In the genomic region with DNA sequence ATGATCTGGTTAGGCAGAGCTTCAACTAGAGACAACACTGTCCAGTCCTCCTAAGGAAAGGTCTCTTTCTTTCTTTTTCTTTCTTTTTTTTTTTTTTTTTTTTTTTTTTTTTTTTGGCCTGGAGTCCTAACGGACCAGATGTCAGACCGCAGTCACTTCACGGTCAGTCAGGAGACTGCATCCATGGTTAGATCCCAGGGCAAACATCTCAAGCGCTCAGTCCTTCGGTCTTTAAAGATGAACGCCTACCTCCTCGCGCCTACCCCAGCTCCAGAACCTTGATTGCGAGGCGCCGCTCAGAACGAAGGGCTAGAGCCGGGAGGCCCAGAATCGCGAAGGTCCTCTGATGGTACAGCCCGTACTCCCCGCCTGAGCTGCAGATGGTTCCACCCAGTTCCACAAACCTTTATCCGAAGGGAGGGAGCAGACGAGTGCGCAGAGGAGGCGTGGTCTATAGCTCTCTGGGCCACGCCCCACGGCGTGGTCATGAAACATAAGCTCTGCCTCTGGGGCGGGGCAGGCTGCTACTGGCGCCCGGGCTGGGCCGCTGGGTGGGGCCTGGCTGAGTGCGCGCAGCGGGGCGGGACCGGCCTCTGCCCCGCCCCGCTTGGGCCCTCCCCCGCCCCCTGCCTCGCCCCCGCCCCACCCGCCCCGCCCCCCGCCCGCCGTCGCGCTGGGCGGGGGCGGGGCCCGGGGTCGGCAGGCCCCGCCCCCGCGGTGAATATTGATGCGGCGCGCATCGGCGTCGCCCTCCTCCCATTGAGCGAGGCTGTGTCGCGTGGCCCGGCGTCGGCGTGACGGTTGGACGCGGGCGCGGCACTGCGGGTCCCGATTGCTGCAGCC, we compare ENCODE assay signal across 8 mouse cellular contexts. TPM values are rescaled to one million over a fixed set of nuclear protein-coding genes. Genes with fewer than 3 reads are reported as not detected.
DNase-seq lines count a peak whose midpoint lies in the region; ATAC-seq and TF ChIP-seq lines count a peak whose summit lies in the region.

Pknox1 (plus strand) TSS at position 720 of the 843 bp plus-strand sequence.

- intact Hi-C loops in heart, adult 2 months (cut with DNase I): no loop called here

- peaks cover 8% of the 10 kb centered on the region for H3K79me2 ChIP-seq in heart, adult 2 months (replicated peaks; ENCODE audit: control insufficient read depth, insufficient read depth, low read length)

- WGBS in embryonic facial prominence, embryonic 14.5 days: under 1% methylated on average over 37 of the region's 72 CpGs
- WGBS in heart, adult 2 months: under 1% methylated on average over 70 of the region's 72 CpGs
- under 1% methylated on average over 54 of the region's 72 CpGs for WGBS in limb, embryonic 13.5 days
- WGBS in midbrain, embryonic 16.5 days: under 1% methylated on average over 63 of the region's 72 CpGs

- H3K36me3 ChIP-seq in embryonic facial prominence, embryonic 14.5 days (ENCODE audit: control insufficient read depth, insufficient read depth, low read length): no peaks in the 10 kb centered on the region
- peaks cover 3% of the 10 kb centered on the region for H3K36me3 ChIP-seq in heart, adult 2 months (ENCODE audit: control insufficient read depth, insufficient read depth, low read length)
- H3K36me3 ChIP-seq in limb, embryonic 13.5 days: no peaks in the 10 kb centered on the region; the same call in 1 of the 2 replicates
- H3K36me3 ChIP-seq in midbrain, embryonic 16.5 days (ENCODE audit: control insufficient read depth, insufficient read depth, low read length): no peaks in the 10 kb centered on the region

- TF ChIP-seq CTCF in heart, adult 2 months (IDR thresholded peaks at IDR 0.05): no peak

- ATAC-seq in embryonic facial prominence, embryonic 14.5 days (ENCODE audit: low read depth): peak; percentile 96
- peak; percentile 94 for ATAC-seq in limb, embryonic 13.5 days (ENCODE audit: low FRiP score, low read depth)
- peak; percentile 97 for ATAC-seq in midbrain, embryonic 16.5 days

- H3K9me3 ChIP-seq in embryonic facial prominence, embryonic 14.5 days (ENCODE audit: control insufficient read depth, low read length): no peaks in the 10 kb centered on the region
- no peaks in the 10 kb centered on the region for H3K9me3 ChIP-seq in limb, embryonic 13.5 days
- no peaks in the 10 kb centered on the region for H3K9me3 ChIP-seq in midbrain, embryonic 16.5 days (replicated peaks; ENCODE audit: control insufficient read depth, low read length, poor library complexity, severe bottlenecking)

- peak within 1 kb of the TSS; percentile 98 for H3K27ac ChIP-seq in embryonic facial prominence, embryonic 14.5 days (replicated peaks; ENCODE audit: low read depth, low read length)
- peak within 1 kb of the TSS; percentile 99 for H3K27ac ChIP-seq in heart, adult 2 months
- H3K27ac ChIP-seq in limb, embryonic 13.5 days: peak within 1 kb of the TSS; percentile 96
- H3K27ac ChIP-seq in midbrain, embryonic 16.5 days (ENCODE audit: low read length): peak within 1 kb of the TSS; percentile 99

- H3K4me1 ChIP-seq in embryonic facial prominence, embryonic 14.5 days (ENCODE audit: control insufficient read depth, insufficient read depth, low read length): peaks cover 31% of the 10 kb centered on the region
- peaks cover 11% of the 10 kb centered on the region for H3K4me1 ChIP-seq in heart, adult 2 months (ENCODE audit: control insufficient read depth, insufficient read depth, low read length)
- H3K4me1 ChIP-seq in limb, embryonic 13.5 days: peaks cover 36% of the 10 kb centered on the region
- H3K4me1 ChIP-seq in midbrain, embryonic 16.5 days (ENCODE audit: control insufficient read depth, insufficient read depth, low read length): peaks cover 38% of the 10 kb centered on the region

- peak; percentile 99 for DNase-seq in 3T3-L1 (ENCODE audit: low read depth, low spot score)
- DNase-seq in adrenal gland, postnatal 4 days (ENCODE audit: low spot score in 2 of 2): peak; percentile 88 to 93
- peak; percentile 100 for DNase-seq in embryonic facial prominence, embryonic 14.5 days (ENCODE audit: low spot score)
- DNase-seq in heart, adult 2 months: peak; percentile 97 to 99
- DNase-seq in kidney, adult 8-10 months: peak; percentile 99 to 100
- DNase-seq in spleen, postnatal 10 days (ENCODE audit: low spot score in 2 of 2): peak; percentile 96 to 99

- peak within 1 kb of the TSS; percentile 85 for H3K4me2 ChIP-seq in embryonic facial prominence, embryonic 14.5 days (ENCODE audit: low read depth, low read length)
- H3K4me2 ChIP-seq in limb, embryonic 13.5 days (replicated peaks): peak within 1 kb of the TSS; percentile 88
- H3K4me2 ChIP-seq in midbrain, embryonic 16.5 days (ENCODE audit: low read length): peak within 1 kb of the TSS; percentile 87

- peak within 1 kb of the TSS; percentile 90 for H3K4me3 ChIP-seq in embryonic facial prominence, embryonic 14.5 days (ENCODE audit: low read depth, low read length)
- peak within 1 kb of the TSS; percentile 84 for H3K4me3 ChIP-seq in heart, adult 2 months
- H3K4me3 ChIP-seq in limb, embryonic 13.5 days: peak within 1 kb of the TSS; percentile 83
- peak within 1 kb of the TSS; percentile 80 for H3K4me3 ChIP-seq in midbrain, embryonic 16.5 days (ENCODE audit: low read depth, low read length)

- H3K27me3 ChIP-seq in embryonic facial prominence, embryonic 14.5 days (replicated peaks; ENCODE audit: control insufficient read depth, insufficient read depth, low read length): no peaks in the 10 kb centered on the region
- no peaks in the 10 kb centered on the region for H3K27me3 ChIP-seq in heart, adult 2 months (ENCODE audit: control insufficient read depth, insufficient read depth, low read length)
- H3K27me3 ChIP-seq in limb, embryonic 13.5 days: no peaks in the 10 kb centered on the region
- no peaks in the 10 kb centered on the region for H3K27me3 ChIP-seq in midbrain, embryonic 16.5 days (ENCODE audit: control insufficient read depth, insufficient read depth, low read depth, low read length)

- TF ChIP-seq EP300 in heart, adult 2 months (IDR thresholded peaks at IDR 0.05; ENCODE audit: insufficient read depth, low read depth, low read length): peak; percentile 70; the same call in 1 of the 2 replicates

- TF ChIP-seq POLR2A in heart, adult 2 months (IDR thresholded peaks at IDR 0.05; ENCODE audit: insufficient read depth, low read depth, low read length): peak; percentile 85

- H3K9ac ChIP-seq in embryonic facial prominence, embryonic 14.5 days (ENCODE audit: low read depth, low read length): peak within 1 kb of the TSS; percentile 91
- H3K9ac ChIP-seq in heart, adult 2 months (ENCODE audit: low read depth, low read length): peak within 1 kb of the TSS; percentile 98
- H3K9ac ChIP-seq in limb, embryonic 13.5 days: peak within 1 kb of the TSS; percentile 93
- peak within 1 kb of the TSS; percentile 82 for H3K9ac ChIP-seq in midbrain, embryonic 16.5 days (ENCODE audit: low read depth, low read length)

RNA-seq across cellular contexts. Expression of gene Pknox1, which starts in this region (rescaled TPM):
- total RNA-seq in adrenal gland, postnatal 4 days (2021): 10 to 100 TPM; 22.0 to 26.7 TPM
- 31.1 and 31.3 TPM in 2 replicates for polyA plus RNA-seq in embryonic facial prominence, embryonic 14.5 days (2014; fragmentation: Nextera tagmentation; extraction: Ambion mirVana)
- total RNA-seq in heart, adult 2 months (2021): 10 to 100 TPM in 1 of 2 experiments, 1 to 10 TPM in 1; 9.3 to 13.1 TPM
- 6.8 and 16.4 TPM in 2 replicates for polyA plus RNA-seq in heart, adult 2 months (2012; rRNA removed)
- polyA plus RNA-seq in limb, embryonic 13.5 days (2015; fragmentation: Nextera tagmentation; extraction: Ambion mirVana): 30.4 and 37.7 TPM in 2 replicates
- 18.8 and 25.0 TPM in 2 replicates for polyA plus RNA-seq in midbrain, embryonic 16.5 days (2015; fragmentation: Nextera tagmentation; extraction: Ambion mirVana)

Comparison
In these comparisons a context has a peak if more than half of its experiments do, and no peak if none do; other contexts are left out.
1. Peak in every context shown above with its lines: DNase-seq, ATAC-seq, H3K4me3 ChIP-seq and H3K27ac ChIP-seq.